Mouse (Mus musculus) brain, embryonic 14.5 days (tissue): ENCODE measurements around the gene Magi3. TPM values are rescaled to one million over a fixed set of nuclear protein-coding genes. Genes with fewer than 3 reads are reported as not detected.

ENCODE experiments used
- DNase-seq: peaks from one replicate; pipeline ENCODE4 v3.0.0-alpha.2; 2011; ENCODE audit warnings: low read depth
- CTCF ChIP-seq: fragments of 200-500 bp; IDR thresholded peaks from 2 replicates; pipeline ENCODE4 v1.5.1; 2012; ENCODE audit warnings: inconsistent platforms, mild to moderate bottlenecking, moderate library complexity, borderline replicate concordance; ENCODE audit not compliant: insufficient read depth, insufficient read length; ENCODE audit errors: extremely low read depth
- POLR2A ChIP-seq: fragments of 200-500 bp; IDR thresholded peaks from 2 replicates; pipeline ENCODE4 v1.6.1; 2012; ENCODE audit warnings: mild to moderate bottlenecking, inconsistent platforms, borderline replicate concordance; ENCODE audit not compliant: poor library complexity, insufficient read depth, insufficient read length, severe bottlenecking; ENCODE audit errors: extremely low read depth
- polyA plus RNA-seq: library from polyadenylated mRNA; depleted of rRNA; stranded (reverse); fragments of >200 nt; gene quantifications from 2 replicates; pipeline ENCODE4 v1.2.3, GENCODE M21; 2012; rRNA removed

Magi3 gene
- 10.7 and 13.5 TPM in 2 replicates for polyA plus RNA-seq

DNA sequence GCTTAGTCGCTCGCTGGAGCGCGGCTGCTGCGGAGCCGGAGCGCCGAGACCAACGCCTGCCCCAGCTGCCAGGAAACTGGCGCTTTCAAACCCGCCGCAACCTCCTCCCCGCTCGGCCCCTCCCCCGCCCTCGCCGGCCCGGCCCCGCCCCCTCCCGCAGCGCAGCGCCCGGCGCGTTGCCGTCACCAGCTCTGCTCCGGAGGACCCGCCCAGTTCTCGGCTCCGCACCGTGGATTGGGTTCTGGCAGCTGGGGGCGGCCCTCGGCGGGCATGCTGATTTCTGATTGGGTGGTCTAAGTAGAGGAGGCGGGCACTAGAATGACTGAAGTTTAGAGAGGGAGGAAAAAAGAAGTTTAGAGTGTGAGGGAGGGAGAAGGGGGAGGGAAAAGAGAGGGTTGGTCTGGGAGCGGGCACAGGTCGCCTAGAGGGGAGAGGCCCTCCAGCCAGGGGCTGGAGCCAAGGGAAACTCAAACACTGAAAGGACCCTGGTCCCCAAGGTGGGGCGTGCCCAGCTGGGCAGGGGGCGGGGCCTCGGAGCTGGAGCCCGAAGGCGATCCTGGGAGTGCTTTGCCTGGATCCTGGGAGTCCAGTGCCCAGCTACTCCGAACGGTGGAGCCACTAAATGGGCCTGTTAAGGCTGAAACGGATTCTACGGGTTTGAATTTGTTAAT is at the start of gene Magi3:
Gene Magi3, minus strand, starts transcription at position 80 of the 671 bp plus-strand sequence.
- peak; percentile 99 for DNase-seq
- TF ChIP-seq CTCF (no peak; the same call in 1 of the 2 replicates), POLR2A (peak; percentile 89)

GRCm38 (mm10) chr3:104264530-104265145 is 44.5 kb upstream of the Magi3 start:
- DNase-seq: no peak
- TF ChIP-seq POLR2A: no peak

- TF ChIP-seq CTCF (no peak), POLR2A (no peak)
- peak; percentile 52 for DNase-seq
These were observed 40.0 kb upstream of the Magi3 start for GRCm38 (mm10) chr3:104260221-104260620.

GRCm38 (mm10) chr3:104259168-104259567 is 39.0 kb upstream of the Magi3 start:
- no peak for DNase-seq
- TF ChIP-seq POLR2A (no peak), CTCF (no peak)

- TF ChIP-seq POLR2A: no peak
- TF ChIP-seq CTCF: no peak
- no peak for DNase-seq
These were observed 36.9 kb upstream of the Magi3 start for GRCm38 (mm10) chr3:104257041-104257440.

- no peak for DNase-seq
- TF ChIP-seq POLR2A: no peak
- TF ChIP-seq CTCF: no peak
These were observed 33.6 kb upstream of the Magi3 start for GRCm38 (mm10) chr3:104253760-104254159.

DNA sequence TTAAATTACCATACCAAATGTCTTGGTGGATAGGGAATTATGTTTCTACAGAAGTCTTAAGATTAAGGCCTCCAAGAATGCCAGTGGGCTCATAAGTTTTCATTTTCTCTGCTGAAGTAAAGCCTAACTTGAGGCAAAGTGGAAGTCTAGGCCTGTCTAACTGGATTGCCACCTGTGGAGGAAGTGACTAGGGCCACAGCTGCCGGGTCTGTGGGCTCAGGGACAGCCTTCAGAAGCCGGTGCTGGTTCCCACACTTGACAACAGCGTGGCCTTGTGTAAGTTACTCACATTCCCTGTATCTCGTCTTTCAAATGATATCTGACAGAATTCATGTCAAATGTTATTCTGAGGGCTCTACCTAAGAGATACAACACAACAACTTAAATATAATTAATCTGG is 27.7 kb upstream of the Magi3 start:
- DNase-seq: no peak

GRCm38 (mm10) chr3:104247057-104247456 is 26.9 kb upstream of the Magi3 start:
- TF ChIP-seq CTCF (no peak), POLR2A (no peak)
- no peak for DNase-seq

More for the DNA sequence above, 27.7 kb upstream of the Magi3 start:
- no peak for TF ChIP-seq CTCF
- TF ChIP-seq POLR2A: no peak

DNA sequence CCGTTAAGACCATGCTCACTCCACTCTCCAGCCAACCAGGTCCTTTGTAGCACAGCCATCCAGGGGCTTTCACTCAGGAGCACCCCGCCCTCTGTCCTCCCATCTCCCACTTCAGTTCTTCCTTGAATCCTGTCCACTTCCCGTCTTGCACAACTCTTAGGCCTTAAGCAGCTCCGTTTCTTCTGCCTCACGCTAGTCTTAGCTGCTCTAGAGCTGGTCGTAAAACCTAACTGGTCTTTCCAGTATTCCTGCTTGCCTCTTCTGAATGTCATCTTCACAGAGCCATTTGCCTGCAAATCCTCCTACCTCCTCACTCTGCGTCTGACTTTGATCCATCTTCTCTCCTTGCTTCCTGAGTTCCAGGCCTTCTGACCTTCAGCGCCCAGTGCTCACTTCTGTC is 24.2 kb upstream of the Magi3 start:
- no peak for TF ChIP-seq CTCF
- TF ChIP-seq POLR2A: no peak
- DNase-seq: no peak

GRCm38 (mm10) chr3:104243972-104244371 is 23.8 kb upstream of the Magi3 start:
- TF ChIP-seq CTCF (no peak), POLR2A (no peak)
- no peak for DNase-seq

- TF ChIP-seq CTCF: no peak
- no peak for TF ChIP-seq POLR2A
- DNase-seq: no peak
These were observed 19.6 kb upstream of the Magi3 start for GRCm38 (mm10) chr3:104239785-104240184.

DNA sequence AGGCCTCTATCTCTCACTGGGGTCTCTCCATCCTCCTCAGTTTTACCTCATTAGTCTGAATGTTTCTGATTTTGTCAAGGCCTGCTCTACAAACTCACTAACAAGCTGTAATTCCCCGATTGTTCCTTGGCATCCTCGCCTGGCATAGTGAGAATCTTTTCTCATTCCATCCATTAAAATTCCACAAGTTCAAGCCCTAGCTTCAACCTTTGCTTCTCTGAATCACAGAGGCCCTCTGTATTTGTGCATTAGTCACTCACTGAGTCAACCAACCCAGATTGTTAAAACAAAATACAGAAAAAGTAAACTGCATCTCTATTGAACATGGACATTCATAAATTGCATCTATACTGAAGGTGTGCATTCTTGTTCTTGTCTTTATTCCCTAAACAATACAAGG is 19.2 kb upstream of the Magi3 start:
- TF ChIP-seq POLR2A: no peak
- no peak for TF ChIP-seq CTCF
- peak; percentile 48 for DNase-seq
